Mouse (Mus musculus) liver, embryonic 13.5 days (tissue): ENCODE measurements at regions not wholly inside any gene's neighbourhood (a gene's known extent, or its start where the extent isn't known, plus 50 kb on each side); places are given as distances from the start of the nearest gene placed in this dataset.
"Not testable (repeated sequence)": the region's sequence is repeated elsewhere in the genome, so short reads cannot be mapped to it uniquely, and the experiment has no call there.

Source experiments
- ATAC-seq: fragments of 200-750 bp; cut with Nextera tagmentation; 2 replicates; pipeline ENCODE4 v1.8.0; 2017; ENCODE audit warnings: low read depth, mild to moderate bottlenecking, moderate number of reproducible peaks, moderate library complexity
- DNase-seq: peaks from one replicate; pipeline ENCODE4 v3.0.0; 2022
- H3K27ac ChIP-seq: fragments of 300-500 bp; sonication (generic); 2 replicates; pipeline ENCODE4 v1.5.1; 2015; ENCODE audit warnings: moderate library complexity, mild to moderate bottlenecking, inconsistent platforms
- H3K27me3 ChIP-seq: fragments of 300-500 bp; sonication (generic); 2 replicates; pipeline ENCODE4 v1.6.1; 2015; ENCODE audit warnings: mild to moderate bottlenecking, inconsistent platforms
- H3K36me3 ChIP-seq: fragments of 300-500 bp; sonication (generic); 2 replicates; pipeline ENCODE4 v1.6.1; 2015; ENCODE audit warnings: mild to moderate bottlenecking, inconsistent platforms
- H3K4me1 ChIP-seq: fragments of 300-500 bp; sonication (generic); replicated peaks from 2 replicates; pipeline ENCODE4 v1.6.1; 2015; ENCODE audit warnings: inconsistent platforms
- H3K4me2 ChIP-seq: fragments of 300-500 bp; sonication (generic); 2 replicates; pipeline ENCODE4 v1.6.1; 2015; ENCODE audit warnings: inconsistent platforms, mild to moderate bottlenecking, moderate library complexity
- H3K4me3 ChIP-seq: fragments of 300-500 bp; sonication (generic); replicated peaks from 2 replicates; pipeline ENCODE4 v1.5.1; 2015; ENCODE audit warnings: mild to moderate bottlenecking, inconsistent platforms
- H3K9ac ChIP-seq: fragments of 300-500 bp; sonication (generic); 2 replicates; pipeline ENCODE4 v1.6.1; 2015; ENCODE audit warnings: mild to moderate bottlenecking, inconsistent platforms
- H3K9me3 ChIP-seq: fragments of 300-500 bp; sonication (generic); replicated peaks from 2 replicates; pipeline ENCODE4 v1.6.1; 2016; ENCODE audit warnings: inconsistent platforms
- WGBS: fragments of 180-500 bp; shearing (Covaris S2); methylation state at CpG from one replicate; pipeline ENCODE4 v1.1.7; 2015; ENCODE audit not compliant: insufficient replicate concordance; 5-methylcytosine and 5-hydroxymethylcytosine counted together

GRCm38 (mm10) chr16:58028541-58028940 lies 274.0 kb upstream of the Col8a1 start:
- H3K27me3 ChIP-seq, ATAC-seq, H3K9me3 ChIP-seq, H3K36me3 ChIP-seq, H3K27ac ChIP-seq, DNase-seq, H3K4me3 ChIP-seq, H3K4me1 ChIP-seq, H3K9ac ChIP-seq, H3K4me2 ChIP-seq: not testable (repeated sequence)
- WGBS = 69% methylated on average over 1 of the region's 1 CpGs

- Histone ChIP-seq H3K27me3 (no peaks in the 10 kb centered on the region), H3K4me2 (no peak overlapping the region), H3K27ac (no peak overlapping the region), H3K4me1 (no peaks in the 10 kb centered on the region), H3K36me3 (no peaks in the 10 kb centered on the region), H3K9me3 (no peaks in the 10 kb centered on the region), H3K4me3 (no peak overlapping the region), H3K9ac (no peak overlapping the region)
- ATAC-seq = no peak
- DNase-seq = no peak
- WGBS = 65% methylated on average over 5 of the region's 5 CpGs
Observed at GRCm38 (mm10) chr16:58029674-58030073, 275.1 kb upstream of the Col8a1 start.

GRCm38 (mm10) chr16:58068654-58069271 lies 314.2 kb upstream of the Col8a1 start:
- H3K27ac ChIP-seq = no peak overlapping the region
- H3K4me1 ChIP-seq = no peaks in the 10 kb centered on the region
- H3K4me2 ChIP-seq = no peak overlapping the region
- 52% methylated on average over 3 of the region's 3 CpGs for WGBS
- no peaks in the 10 kb centered on the region for H3K36me3 ChIP-seq
- no peak overlapping the region for H3K4me3 ChIP-seq
- H3K9me3 ChIP-seq = no peaks in the 10 kb centered on the region
- ATAC-seq (no peak), DNase-seq (no peak)
- H3K27me3 ChIP-seq = no peaks in the 10 kb centered on the region
- H3K9ac ChIP-seq = no peak overlapping the region

- Histone ChIP-seq H3K9me3 (no peaks in the 10 kb centered on the region), H3K27me3 (no peaks in the 10 kb centered on the region), H3K4me1 (no peaks in the 10 kb centered on the region), H3K9ac (no peak overlapping the region), H3K36me3 (no peaks in the 10 kb centered on the region), H3K27ac (no peak overlapping the region), H3K4me2 (no peak overlapping the region), H3K4me3 (no peak overlapping the region)
- ATAC-seq (no peak), DNase-seq (no peak)
- 54% methylated on average over 3 of the region's 3 CpGs for WGBS
Observed at GRCm38 (mm10) chr16:58072441-58072840, 317.9 kb upstream of the Col8a1 start.

GRCm38 (mm10) chr16:58100351-58100750 lies 307.9 kb upstream of the Dcbld2 start:
- Histone ChIP-seq H3K4me2 (no peak overlapping the region), H3K4me1 (no peaks in the 10 kb centered on the region), H3K4me3 (no peak overlapping the region), H3K27ac (no peak overlapping the region), H3K36me3 (no peaks in the 10 kb centered on the region), H3K9me3 (no peaks in the 10 kb centered on the region; the same call in 1 of the 2 replicates), H3K27me3 (no peaks in the 10 kb centered on the region), H3K9ac (no peak overlapping the region)
- ATAC-seq (no peak), DNase-seq (no peak)
- whole genome bisulfite sequencing = 69% methylated on average over 4 of the region's 4 CpGs

- WGBS = 56% methylated on average over 1 of the region's 1 CpGs
Observed at GRCm38 (mm10) chr16:58110452-58110851, 297.8 kb upstream of the Dcbld2 start.

GRCm38 (mm10) chr16:58126086-58126485 lies 282.2 kb upstream of the Dcbld2 start:
- 42% methylated on average over 1 of the region's 1 CpGs for WGBS

More at GRCm38 (mm10) chr16:58110452-58110851, 297.8 kb upstream of the Dcbld2 start:
- H3K9me3 ChIP-seq = no peaks in the 10 kb centered on the region
- no peak overlapping the region for H3K4me2 ChIP-seq
- no peak for ATAC-seq
- H3K27ac ChIP-seq = no peak overlapping the region
- no peak overlapping the region for H3K4me3 ChIP-seq
- H3K36me3 ChIP-seq = no peaks in the 10 kb centered on the region
- no peak for DNase-seq
- no peaks in the 10 kb centered on the region for H3K4me1 ChIP-seq
- no peaks in the 10 kb centered on the region for H3K27me3 ChIP-seq
- H3K9ac ChIP-seq = no peak overlapping the region

GRCm38 (mm10) chr16:58136144-58136905 lies 271.9 kb upstream of the Dcbld2 start:
- ATAC-seq = no peak
- Histone ChIP-seq H3K27ac (no peak overlapping the region), H3K4me1 (no peaks in the 10 kb centered on the region), H3K4me3 (no peak overlapping the region), H3K27me3 (no peaks in the 10 kb centered on the region), H3K9ac (no peak overlapping the region), H3K9me3 (no peaks in the 10 kb centered on the region), H3K36me3 (no peaks in the 10 kb centered on the region), H3K4me2 (no peak overlapping the region)
- DNase-seq = no peak
- 69% methylated on average over 12 of the region's 12 CpGs for WGBS

More at GRCm38 (mm10) chr16:58126086-58126485, 282.2 kb upstream of the Dcbld2 start:
- ATAC-seq = no peak
- H3K4me2 ChIP-seq = no peak overlapping the region
- H3K36me3 ChIP-seq = no peaks in the 10 kb centered on the region
- no peak overlapping the region for H3K4me3 ChIP-seq
- no peak overlapping the region for H3K9ac ChIP-seq
- no peak overlapping the region for H3K27ac ChIP-seq
- DNase-seq = no peak
- no peaks in the 10 kb centered on the region for H3K9me3 ChIP-seq
- no peaks in the 10 kb centered on the region for H3K4me1 ChIP-seq
- no peaks in the 10 kb centered on the region for H3K27me3 ChIP-seq

GRCm38 (mm10) chr16:58136979-58137378 lies 271.3 kb upstream of the Dcbld2 start:
- no peak overlapping the region for H3K4me2 ChIP-seq
- H3K4me1 ChIP-seq = no peaks in the 10 kb centered on the region
- no peaks in the 10 kb centered on the region for H3K9me3 ChIP-seq
- H3K9ac ChIP-seq = no peak overlapping the region
- no peak overlapping the region for H3K4me3 ChIP-seq
- H3K27ac ChIP-seq = no peak overlapping the region
- H3K36me3 ChIP-seq = no peaks in the 10 kb centered on the region
- WGBS = 77% methylated on average over 7 of the region's 7 CpGs
- ATAC-seq = no peak
- no peaks in the 10 kb centered on the region for H3K27me3 ChIP-seq
- no peak for DNase-seq

- H3K9ac ChIP-seq = no peak overlapping the region
- 62% methylated on average over 4 of the region's 4 CpGs for WGBS
- no peaks in the 10 kb centered on the region for H3K9me3 ChIP-seq
- no peak overlapping the region for H3K4me3 ChIP-seq
- H3K27ac ChIP-seq = no peak overlapping the region
- no peaks in the 10 kb centered on the region for H3K4me1 ChIP-seq
- DNase-seq (no peak), ATAC-seq (no peak)
- H3K27me3 ChIP-seq = no peaks in the 10 kb centered on the region
- H3K4me2 ChIP-seq = no peak overlapping the region
- H3K36me3 ChIP-seq = no peaks in the 10 kb centered on the region
Observed at GRCm38 (mm10) chr16:58137728-58138279, 270.4 kb upstream of the Dcbld2 start.

GRCm38 (mm10) chr16:58146479-58146878 lies 261.8 kb upstream of the Dcbld2 start:
- Histone ChIP-seq H3K27me3 (no peaks in the 10 kb centered on the region), H3K4me2 (no peak overlapping the region), H3K36me3 (no peaks in the 10 kb centered on the region), H3K9ac (no peak overlapping the region), H3K4me1 (no peaks in the 10 kb centered on the region), H3K9me3 (no peaks in the 10 kb centered on the region), H3K27ac (no peak overlapping the region), H3K4me3 (no peak overlapping the region)
- DNase-seq (no peak), ATAC-seq (no peak)
- WGBS = 72% methylated on average over 6 of the region's 6 CpGs
